Comparison of ENCODE assay signal across 7 mouse cellular contexts in genomic region chr6:34709946-34710682, GRCm38 (mm10).
DNase-seq lines count a peak whose midpoint lies in the region; ATAC-seq and TF ChIP-seq lines count a peak whose summit lies in the region.

No protein-coding gene starts in this region.

- peak overlapping the region; percentile 75 for H3K27ac ChIP-seq in forebrain, embryonic 12.5 days
- H3K27ac ChIP-seq in liver, embryonic 13.5 days, result peak overlapping the region; percentile 76
- peak overlapping the region; percentile 74 for H3K27ac ChIP-seq in stomach, embryonic 16.5 days (ENCODE audit: low read length)

- TF ChIP-seq CTCF in E14TG2a.4 (conservative IDR thresholded peaks at IDR 0.05; ENCODE audit: low read length), result no peak

- H3K4me1 ChIP-seq in E14TG2a.4 (replicated peaks; ENCODE audit: low read depth, low read length), result peaks cover 24% of the 10 kb centered on the region
- peaks cover 41% of the 10 kb centered on the region for H3K4me1 ChIP-seq in forebrain, embryonic 12.5 days
- H3K4me1 ChIP-seq in liver, embryonic 13.5 days (replicated peaks), result peaks cover 26% of the 10 kb centered on the region
- peaks cover 21% of the 10 kb centered on the region for H3K4me1 ChIP-seq in stomach, embryonic 16.5 days (ENCODE audit: control insufficient read depth, insufficient read depth, low read length)

- DNase-seq in ZHBTc4 (ENCODE audit: low read depth, low spot score), result peak; percentile 15
- no peak for DNase-seq in liver, embryonic 13.5 days
- DNase-seq in right cerebral cortex, postnatal 25 days, result no peak

- 9% methylated on average over 14 of the region's 14 CpGs for WGBS in forebrain, embryonic 12.5 days
- 39% methylated on average over 14 of the region's 14 CpGs for WGBS in liver, embryonic 13.5 days (ENCODE audit: insufficient replicate concordance)
- WGBS in stomach, embryonic 16.5 days, result 29% methylated on average over 14 of the region's 14 CpGs

- H3K9me3 ChIP-seq in E14TG2a.4 (ENCODE audit: low read length), result peaks cover 8% of the 10 kb centered on the region
- H3K9me3 ChIP-seq in forebrain, embryonic 12.5 days, result no peaks in the 10 kb centered on the region
- no peaks in the 10 kb centered on the region for H3K9me3 ChIP-seq in liver, embryonic 13.5 days (replicated peaks)
- H3K9me3 ChIP-seq in stomach, embryonic 16.5 days (replicated peaks; ENCODE audit: control insufficient read depth, low read length), result peaks cover under 1% of the 10 kb centered on the region; the same call in 1 of the 2 replicates

- no peaks in the 10 kb centered on the region for H3K36me3 ChIP-seq in E14TG2a.4 (ENCODE audit: insufficient read depth, low read length)
- no peaks in the 10 kb centered on the region for H3K36me3 ChIP-seq in forebrain, embryonic 12.5 days (replicated peaks)
- H3K36me3 ChIP-seq in liver, embryonic 13.5 days, result no peaks in the 10 kb centered on the region
- H3K36me3 ChIP-seq in stomach, embryonic 16.5 days (ENCODE audit: control insufficient read depth, insufficient read depth, low read length), result no peaks in the 10 kb centered on the region

- H3K27me3 ChIP-seq in E14TG2a.4 (ENCODE audit: insufficient read depth, low read length), result peaks cover 10% of the 10 kb centered on the region; the same call in 1 of the 2 replicates
- no peaks in the 10 kb centered on the region for H3K27me3 ChIP-seq in forebrain, embryonic 12.5 days
- H3K27me3 ChIP-seq in liver, embryonic 13.5 days, result peaks cover 3% of the 10 kb centered on the region; the same call in 1 of the 2 replicates
- no peaks in the 10 kb centered on the region for H3K27me3 ChIP-seq in stomach, embryonic 16.5 days (ENCODE audit: control insufficient read depth, insufficient read depth, low read length)

- peak; percentile 47 for ATAC-seq in forebrain, embryonic 12.5 days (ENCODE audit: low FRiP score)
- peak; percentile 63 for ATAC-seq in liver, embryonic 13.5 days (ENCODE audit: low read depth)
- no peak for ATAC-seq in stomach, embryonic 16.5 days (ENCODE audit: insufficient read depth, low FRiP score)
- no peak for ATAC-seq in erythroid progenitor cell, adult 5-6 weeks (replicated peaks; ENCODE audit: low FRiP score, poor library complexity, severe bottlenecking)

- H3K9ac ChIP-seq in forebrain, embryonic 12.5 days, result peak overlapping the region; percentile 68
- H3K9ac ChIP-seq in liver, embryonic 13.5 days, result peak overlapping the region; percentile 61
- H3K9ac ChIP-seq in stomach, embryonic 16.5 days (ENCODE audit: low read length), result peak overlapping the region; percentile 70

- peak overlapping the region; percentile 63 for H3K4me2 ChIP-seq in forebrain, embryonic 12.5 days
- H3K4me2 ChIP-seq in liver, embryonic 13.5 days, result peak overlapping the region; percentile 49
- H3K4me2 ChIP-seq in stomach, embryonic 16.5 days (ENCODE audit: low read depth, low read length), result peak overlapping the region; percentile 52

- peak overlapping the region; percentile 80 for H3K4me3 ChIP-seq in E14TG2a.4 (replicated peaks; ENCODE audit: low read length)
- peak overlapping the region; percentile 63 for H3K4me3 ChIP-seq in forebrain, embryonic 12.5 days (replicated peaks)
- peak overlapping the region; percentile 52 for H3K4me3 ChIP-seq in liver, embryonic 13.5 days (replicated peaks)
- H3K4me3 ChIP-seq in stomach, embryonic 16.5 days (replicated peaks; ENCODE audit: low read length), result peak overlapping the region; percentile 51

Comparison
In these comparisons a context has a peak if more than half of its experiments do, and no peak if none do; other contexts are left out.
1. ATAC-seq: peak in forebrain, embryonic 12.5 days (single experiment) and liver, embryonic 13.5 days (single experiment); none in stomach, embryonic 16.5 days (single experiment) and erythroid progenitor cell, adult 5-6 weeks (single experiment).
2. Peak in every context shown above with its lines, with median percentiles within 50 percentile points of each other: H3K4me3 ChIP-seq, H3K27ac ChIP-seq, H3K4me2 ChIP-seq and H3K9ac ChIP-seq.